Mouse (Mus musculus) olfactory bulb, adult 2 months (tissue): ENCODE results near the gene Ddah1. TPM values are rescaled to one million over a fixed set of nuclear protein-coding genes. Genes with fewer than 3 reads are reported as not detected.

Source experiments
- H3K27ac ChIP-seq: fragments of 200-500 bp; 2 replicates; pipeline ENCODE4 v1.5.1; 2012; ENCODE audit warnings: low read depth, low read length; ENCODE audit not compliant: insufficient read depth
- H3K4me1 ChIP-seq: fragments of 200-500 bp; 2 replicates; pipeline ENCODE4 v1.6.1; 2012; ENCODE audit warnings: low read length; ENCODE audit not compliant: control insufficient read depth, insufficient read depth
- H3K4me3 ChIP-seq: fragments of 200-500 bp; 2 replicates; pipeline ENCODE4 v1.5.1; 2012; ENCODE audit warnings: mild to moderate bottlenecking, low read depth, low read length, moderate library complexity; ENCODE audit not compliant: insufficient read depth
- CTCF ChIP-seq: fragments of 200-500 bp; IDR thresholded peaks from 2 replicates; pipeline ENCODE4 v1.5.1; 2012; ENCODE audit warnings: low read depth, mild to moderate bottlenecking, low read length, moderate library complexity; ENCODE audit not compliant: insufficient read depth
- POLR2A ChIP-seq: fragments of 200-500 bp; IDR thresholded peaks from 2 replicates; pipeline ENCODE4 v1.6.1; 2012; ENCODE audit warnings: mild to moderate bottlenecking, low read depth, low read length, moderate library complexity; ENCODE audit not compliant: insufficient read depth
- WGBS: fragments of 180-500 bp; shearing (Covaris S2); methylation state at CpG from one replicate; pipeline ENCODE4 v1.1.7; 2018; 5-methylcytosine and 5-hydroxymethylcytosine counted together
- polyA plus RNA-seq: library from polyadenylated mRNA; stranded (reverse); fragments of >200 nt; gene quantifications from 2 replicates; pipeline ENCODE4 v1.2.4, GENCODE M21; 2012; ENCODE audit warnings: low replicate concordance; ENCODE audit not compliant: missing spikeins, insufficient read depth, insufficient read length

Ddah1 gene
- not detected in 2 replicates for polyA plus RNA-seq

GRCm38 (mm10) chr3:145758561-145759378, at the start of gene Ddah1:
Ddah1 (plus strand) TSS chr3:145758675.
- H3K27ac ChIP-seq: peak within 1 kb of the TSS; percentile 79
- TF ChIP-seq CTCF (no peak), POLR2A (peak; percentile 34; the same call in 1 of the 2 replicates)
- under 1% methylated on average over 97 of the region's 97 CpGs for WGBS

DNA sequence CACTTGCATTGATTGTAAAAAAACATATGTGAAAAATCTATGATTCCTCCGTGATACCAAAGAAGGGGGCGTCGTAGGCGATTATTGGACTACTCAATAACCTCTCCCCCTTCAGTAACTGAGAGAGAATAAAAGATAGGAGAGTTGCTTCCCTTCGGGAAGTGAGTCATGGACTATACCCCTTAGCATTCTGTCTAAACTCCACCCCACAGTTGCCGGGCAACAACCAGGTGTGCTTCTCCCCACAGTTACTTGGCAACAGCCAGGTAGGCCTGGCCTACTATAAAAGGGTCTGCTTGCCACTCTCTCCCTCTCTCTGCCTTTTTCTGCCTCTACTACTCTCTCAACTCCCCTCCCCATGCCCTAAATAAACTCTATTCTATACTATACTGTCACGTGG, 42.6 kb upstream of the Ddah1 start:
- 88% methylated on average over 7 of the region's 7 CpGs for whole genome bisulfite sequencing
- no peaks in the 10 kb centered on the region for H3K4me1 ChIP-seq
- TF ChIP-seq POLR2A: no peak
- TF ChIP-seq CTCF: no peak
- H3K27ac ChIP-seq: no peak overlapping the region
- no peak overlapping the region for H3K4me3 ChIP-seq

More at GRCm38 (mm10) chr3:145758561-145759378, at the start of gene Ddah1:
- Histone ChIP-seq H3K4me3 (peak within 1 kb of the TSS; percentile 88), H3K4me1 (peaks cover 12% of the 10 kb centered on the region)

GRCm38 (mm10) chr3:145719660-145720059, 38.8 kb upstream of the Ddah1 start:
- Histone ChIP-seq H3K4me3 (no peak overlapping the region), H3K27ac (no peak overlapping the region), H3K4me1 (no peaks in the 10 kb centered on the region)
- 74% methylated on average over 4 of the region's 4 CpGs for WGBS
- TF ChIP-seq POLR2A (no peak), CTCF (no peak)

- H3K4me1 ChIP-seq: no peaks in the 10 kb centered on the region
- no peak overlapping the region for H3K4me3 ChIP-seq
- WGBS: 81% methylated on average over 8 of the region's 8 CpGs
- no peak overlapping the region for H3K27ac ChIP-seq
- no peak for TF ChIP-seq CTCF
- TF ChIP-seq POLR2A: no peak
Measured at GRCm38 (mm10) chr3:145725078-145725477, 33.4 kb upstream of the Ddah1 start.

DNA sequence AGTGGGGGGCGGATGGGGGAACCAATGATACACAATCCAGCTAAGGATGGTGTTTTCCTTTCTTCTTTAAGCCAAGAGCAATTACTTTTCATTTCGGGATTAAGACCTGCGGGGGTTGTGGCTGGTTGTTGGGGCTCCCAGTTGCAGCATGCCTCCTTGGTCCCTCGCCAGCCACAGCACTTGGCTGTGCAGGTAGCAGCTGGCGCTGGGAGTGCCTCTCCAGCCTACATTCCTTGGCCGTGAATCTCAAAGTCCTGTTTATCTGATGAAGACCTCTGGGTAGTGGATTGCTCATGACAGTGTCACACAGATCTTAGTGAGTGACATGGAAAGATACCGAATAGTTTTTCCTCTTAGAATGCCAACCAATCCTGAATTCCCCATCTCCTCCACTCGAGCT, 30.1 kb upstream of the Ddah1 start:
- Histone ChIP-seq H3K4me3 (no peak overlapping the region), H3K27ac (no peak overlapping the region), H3K4me1 (no peaks in the 10 kb centered on the region)
- WGBS: 57% methylated on average over 8 of the region's 8 CpGs
- no peak for TF ChIP-seq CTCF
- TF ChIP-seq POLR2A: no peak

GRCm38 (mm10) chr3:145729531-145729930, 28.9 kb upstream of the Ddah1 start:
- no peak overlapping the region for H3K4me3 ChIP-seq
- no peaks in the 10 kb centered on the region for H3K4me1 ChIP-seq
- TF ChIP-seq CTCF (no peak), POLR2A (no peak)
- WGBS: 82% methylated on average over 4 of the region's 4 CpGs
- no peak overlapping the region for H3K27ac ChIP-seq

DNA sequence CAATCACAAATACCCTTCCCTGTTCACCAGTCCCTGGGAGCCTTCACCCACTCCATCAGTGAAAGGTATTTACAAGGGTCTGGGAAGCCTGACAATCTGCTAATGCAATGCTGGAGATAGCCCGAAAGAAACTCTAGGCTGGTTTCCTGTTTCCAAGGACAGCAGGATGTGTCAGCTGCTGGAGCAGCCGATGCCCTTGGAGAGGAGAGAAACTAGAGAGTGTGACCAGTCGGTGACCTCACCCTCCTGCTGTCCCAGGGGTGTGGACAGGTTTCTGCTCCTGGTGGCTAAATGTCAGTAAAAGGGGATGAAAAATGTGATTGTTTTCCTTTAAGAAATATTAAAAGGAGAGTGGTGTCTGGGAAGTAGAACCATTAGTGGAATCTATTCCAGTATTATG, 28.4 kb upstream of the Ddah1 start:
- WGBS: 83% methylated on average over 3 of the region's 3 CpGs

DNA sequence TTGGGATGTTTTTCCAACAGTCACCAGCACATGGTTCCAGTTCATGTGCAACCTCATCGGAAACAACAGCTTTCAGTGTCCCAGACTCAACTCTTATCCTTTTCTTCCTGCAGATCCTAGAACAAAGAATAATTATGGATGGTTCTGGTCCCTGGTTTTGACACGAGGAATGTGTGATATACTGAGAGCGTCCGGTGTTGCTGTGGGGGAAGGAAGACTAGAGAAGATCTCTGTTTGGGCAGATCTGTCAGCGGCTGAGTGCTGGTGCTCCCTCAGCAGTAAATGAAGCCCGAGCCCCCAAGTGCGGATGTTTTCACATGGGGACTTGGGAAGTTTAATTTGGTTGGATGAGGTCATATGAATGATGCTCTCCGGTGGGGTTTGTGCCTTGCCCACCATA, 23.6 kb upstream of the Ddah1 start:
- 90% methylated on average over 8 of the region's 8 CpGs for WGBS
- Histone ChIP-seq H3K4me3 (no peak overlapping the region), H3K4me1 (no peaks in the 10 kb centered on the region), H3K27ac (no peak overlapping the region)
- no peak for TF ChIP-seq CTCF
- no peak for TF ChIP-seq POLR2A

More for the DNA sequence above, 28.4 kb upstream of the Ddah1 start:
- TF ChIP-seq POLR2A: no peak
- TF ChIP-seq CTCF: no peak
- no peaks in the 10 kb centered on the region for H3K4me1 ChIP-seq
- no peak overlapping the region for H3K27ac ChIP-seq
- no peak overlapping the region for H3K4me3 ChIP-seq

GRCm38 (mm10) chr3:145736562-145736961, 21.9 kb upstream of the Ddah1 start:
- 86% methylated on average over 5 of the region's 5 CpGs for WGBS
- Histone ChIP-seq H3K4me3 (no peak overlapping the region), H3K27ac (no peak overlapping the region), H3K4me1 (no peaks in the 10 kb centered on the region)
- TF ChIP-seq POLR2A (no peak), CTCF (no peak)
